Mouse (Mus musculus): Measurements from ENCODE around the gene Lamb1. TPM values are rescaled to one million over a fixed set of nuclear protein-coding genes. Genes with fewer than 3 reads are reported as not detected.
A peak's percentile ranks its signal among the peaks of the same experiment; 100 is the strongest.

Lamb1 gene
- polyA plus RNA-seq, 1 experiment from 2014 or later = 118 TPM

DNA sequence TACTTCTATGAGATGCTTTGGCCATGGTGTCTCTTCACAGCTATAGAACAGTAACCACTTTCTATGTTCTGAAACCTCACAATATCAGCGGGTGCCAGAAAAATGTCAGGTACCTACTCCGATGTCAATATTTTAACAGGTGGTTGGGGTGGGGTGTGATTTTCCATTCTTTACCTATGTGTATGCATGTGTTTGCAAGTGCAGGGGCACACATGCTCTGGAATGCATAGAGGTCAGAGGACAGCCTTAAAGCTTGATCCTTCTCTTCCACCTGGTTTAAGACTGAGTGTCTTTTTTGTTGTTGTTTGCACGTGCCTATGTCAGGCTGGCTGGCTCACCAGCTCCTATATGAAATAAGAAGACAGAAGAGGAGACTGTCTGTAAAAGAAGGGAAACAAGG lies 37.9 kb upstream of the Lamb1 start:
- ATAC-seq (ENCODE audit: insufficient read depth) (peak; percentile 60; the same call in 1 of the 2 replicates), DNase-seq (no peak)
- no peaks in the 10 kb centered on the region for H3K9me3 ChIP-seq (ENCODE audit: low read depth, low read length)
- H3K9ac ChIP-seq = no peak overlapping the region
- H3K27ac ChIP-seq (ENCODE audit: low read depth) = no peak overlapping the region
- no peaks in the 10 kb centered on the region for H3K36me3 ChIP-seq (ENCODE audit: insufficient read depth)
- no peak overlapping the region for H3K4me2 ChIP-seq
- H3K27me3 ChIP-seq (ENCODE audit: insufficient read depth, low read length) = no peaks in the 10 kb centered on the region
- no peak overlapping the region for H3K4me3 ChIP-seq (ENCODE audit: low read depth, low read length)
- no peak for TF ChIP-seq CTCF (IDR thresholded peaks at IDR 0.05; ENCODE audit: low read depth)
- peaks cover 3% of the 10 kb centered on the region; the same call in 1 of the 2 replicates for H3K4me1 ChIP-seq (ENCODE audit: insufficient read depth)
- WGBS = 51% methylated on average over 3 of the region's 3 CpGs

DNA sequence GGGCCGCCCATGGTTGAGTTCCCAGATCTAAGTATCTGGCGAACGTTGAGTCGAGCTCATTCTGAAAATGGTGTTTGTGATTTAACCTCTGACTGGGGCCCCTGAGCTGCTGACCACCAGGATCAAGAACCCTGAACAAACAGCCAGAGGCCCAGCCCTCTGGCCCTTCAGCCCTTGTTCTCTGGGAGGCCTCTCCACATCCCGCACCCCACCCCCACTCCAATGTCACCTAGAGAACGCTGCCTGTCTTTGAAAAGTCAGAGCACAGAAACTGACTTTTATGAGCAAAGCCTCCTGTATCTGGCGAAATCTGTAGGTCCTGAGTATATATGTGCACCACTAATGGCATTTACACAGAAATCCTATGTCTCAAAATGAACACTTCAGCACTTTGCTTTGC lies 36.2 kb upstream of the Lamb1 start:
- 32% methylated on average over 7 of the region's 7 CpGs for WGBS
- no peaks in the 10 kb centered on the region for H3K27me3 ChIP-seq (ENCODE audit: insufficient read depth, low read length)
- H3K27ac ChIP-seq (ENCODE audit: low read depth) = 0 out of 2 replicates have a peak overlapping the region, but pooled peaks have one; percentile 13
- H3K4me2 ChIP-seq = no peak overlapping the region
- H3K4me3 ChIP-seq (ENCODE audit: low read depth, low read length) = no peak overlapping the region
- H3K36me3 ChIP-seq (ENCODE audit: insufficient read depth) = no peaks in the 10 kb centered on the region
- no peak overlapping the region for H3K9ac ChIP-seq
- TF ChIP-seq CTCF (IDR thresholded peaks at IDR 0.05; ENCODE audit: low read depth) = no peak
- no peaks in the 10 kb centered on the region for H3K9me3 ChIP-seq (ENCODE audit: low read depth, low read length)
- no peak for ATAC-seq (ENCODE audit: insufficient read depth)
- H3K4me1 ChIP-seq (ENCODE audit: insufficient read depth) = peaks cover 3% of the 10 kb centered on the region; the same call in 1 of the 2 replicates
- DNase-seq = no peak

DNA sequence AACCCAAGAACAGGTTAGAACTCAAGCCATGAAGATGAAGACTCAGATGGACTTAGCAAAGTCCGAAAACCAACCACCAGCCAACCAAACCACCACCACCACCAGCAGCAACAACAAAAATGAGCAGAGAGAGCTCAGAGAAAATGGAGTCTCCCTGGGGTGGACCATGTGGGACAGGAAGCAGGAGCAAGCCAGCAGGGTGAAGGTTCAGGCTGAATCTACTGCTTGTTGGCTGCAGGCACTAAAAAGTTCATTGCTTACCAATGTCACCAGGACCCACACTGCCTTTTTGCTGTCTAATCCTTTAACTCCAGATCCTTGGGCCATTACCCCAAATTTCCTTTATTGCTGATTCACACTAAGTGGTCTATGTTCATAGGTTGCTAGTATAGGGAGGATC lies 32.4 kb upstream of the Lamb1 start:
- ATAC-seq (ENCODE audit: insufficient read depth) = no peak
- 97% methylated on average over 1 of the region's 1 CpGs for WGBS
- no peaks in the 10 kb centered on the region for H3K9me3 ChIP-seq (ENCODE audit: low read depth, low read length)
- H3K27me3 ChIP-seq (ENCODE audit: insufficient read depth, low read length) = no peaks in the 10 kb centered on the region
- no peak overlapping the region for H3K9ac ChIP-seq
- H3K27ac ChIP-seq (ENCODE audit: low read depth) = no peak overlapping the region
- no peak overlapping the region for H3K4me3 ChIP-seq (ENCODE audit: low read depth, low read length)
- H3K4me1 ChIP-seq (ENCODE audit: insufficient read depth) = peaks cover 3% of the 10 kb centered on the region; the same call in 1 of the 2 replicates
- no peak overlapping the region for H3K4me2 ChIP-seq
- no peak for DNase-seq
- no peak for TF ChIP-seq CTCF (IDR thresholded peaks at IDR 0.05; ENCODE audit: low read depth)
- H3K36me3 ChIP-seq (ENCODE audit: insufficient read depth) = no peaks in the 10 kb centered on the region

DNA sequence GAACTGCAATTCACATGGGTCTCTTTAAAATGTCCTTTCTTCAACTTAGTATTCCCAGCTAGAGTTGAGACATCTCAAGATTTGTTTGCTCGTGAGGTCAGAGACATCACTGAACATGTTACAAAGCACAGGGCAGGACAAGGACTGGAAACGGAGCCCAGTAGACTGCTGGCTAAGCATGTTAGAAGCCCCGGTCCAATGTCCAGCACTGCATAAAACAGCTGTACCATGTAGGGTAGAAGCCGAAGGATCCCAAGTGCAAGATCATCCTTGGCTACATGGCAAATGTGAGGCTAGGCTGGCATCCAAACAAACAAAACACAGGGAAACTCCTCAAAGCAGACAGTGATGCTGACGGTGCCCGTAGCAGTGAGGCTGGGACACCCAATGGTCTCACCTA lies 30.0 kb upstream of the Lamb1 start:
- no peaks in the 10 kb centered on the region for H3K4me1 ChIP-seq (ENCODE audit: insufficient read depth)

DNA sequence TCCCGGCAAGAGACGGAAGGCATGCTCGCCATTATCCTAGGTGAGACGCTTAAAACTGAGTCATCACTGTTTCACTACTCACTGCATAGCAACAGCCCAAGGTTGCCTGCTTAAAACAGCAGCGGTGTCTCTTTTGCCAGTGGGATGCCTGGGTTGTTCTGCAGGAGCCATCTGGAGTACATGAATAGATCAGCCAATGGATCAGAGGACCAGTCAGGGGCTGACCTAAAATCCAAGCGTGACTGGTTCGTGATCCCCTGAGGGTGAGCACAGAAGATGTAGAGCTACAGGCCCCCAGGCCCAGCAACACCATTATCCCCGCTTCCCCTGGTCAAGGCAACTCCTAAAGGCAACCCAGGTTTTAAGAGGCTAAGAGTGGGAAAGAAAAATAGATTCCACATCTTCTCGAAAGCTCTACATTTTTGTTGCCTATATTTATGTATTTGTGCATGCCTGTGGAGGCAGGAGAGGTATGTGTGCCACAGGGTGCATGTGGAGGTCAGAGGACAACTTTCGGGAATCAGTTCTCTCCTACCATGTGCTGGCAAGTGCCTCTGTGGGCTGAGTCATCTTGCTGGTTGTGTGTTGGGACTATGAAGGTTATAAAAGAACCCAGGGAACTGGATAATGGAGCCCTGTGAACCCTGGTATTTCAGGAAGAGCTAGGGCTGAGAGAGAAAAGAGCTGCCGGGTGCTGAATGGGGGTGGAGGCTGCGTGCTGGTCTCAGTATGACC lies 28.0 kb upstream of the Lamb1 start:
- DNase-seq (no peak), ATAC-seq (ENCODE audit: insufficient read depth) (peak; percentile 7; the same call in 1 of the 2 replicates)
- no peak for TF ChIP-seq CTCF (IDR thresholded peaks at IDR 0.05; ENCODE audit: low read depth)
- Histone ChIP-seq H3K4me2 (no peak overlapping the region), H3K27ac (ENCODE audit: low read depth) (no peak overlapping the region), H3K4me3 (ENCODE audit: low read depth, low read length) (no peak overlapping the region), H3K27me3 (ENCODE audit: insufficient read depth, low read length) (no peaks in the 10 kb centered on the region), H3K4me1 (ENCODE audit: insufficient read depth) (no peaks in the 10 kb centered on the region), H3K9ac (no peak overlapping the region), H3K36me3 (ENCODE audit: insufficient read depth) (no peaks in the 10 kb centered on the region), H3K9me3 (ENCODE audit: low read depth, low read length) (no peaks in the 10 kb centered on the region)
- 70% methylated on average over 12 of the region's 12 CpGs for WGBS

More for the DNA sequence above, 30.0 kb upstream of the Lamb1 start:
- Histone ChIP-seq H3K9ac (no peak overlapping the region), H3K4me2 (no peak overlapping the region), H3K4me3 (ENCODE audit: low read depth, low read length) (no peak overlapping the region), H3K36me3 (ENCODE audit: insufficient read depth) (no peaks in the 10 kb centered on the region), H3K27me3 (ENCODE audit: insufficient read depth, low read length) (no peaks in the 10 kb centered on the region), H3K9me3 (ENCODE audit: low read depth, low read length) (no peaks in the 10 kb centered on the region), H3K27ac (ENCODE audit: low read depth) (no peak overlapping the region)
- WGBS = 83% methylated on average over 6 of the region's 6 CpGs
- no peak for TF ChIP-seq CTCF (IDR thresholded peaks at IDR 0.05; ENCODE audit: low read depth)
- no peak for DNase-seq
- ATAC-seq (ENCODE audit: insufficient read depth) = no peak

DNA sequence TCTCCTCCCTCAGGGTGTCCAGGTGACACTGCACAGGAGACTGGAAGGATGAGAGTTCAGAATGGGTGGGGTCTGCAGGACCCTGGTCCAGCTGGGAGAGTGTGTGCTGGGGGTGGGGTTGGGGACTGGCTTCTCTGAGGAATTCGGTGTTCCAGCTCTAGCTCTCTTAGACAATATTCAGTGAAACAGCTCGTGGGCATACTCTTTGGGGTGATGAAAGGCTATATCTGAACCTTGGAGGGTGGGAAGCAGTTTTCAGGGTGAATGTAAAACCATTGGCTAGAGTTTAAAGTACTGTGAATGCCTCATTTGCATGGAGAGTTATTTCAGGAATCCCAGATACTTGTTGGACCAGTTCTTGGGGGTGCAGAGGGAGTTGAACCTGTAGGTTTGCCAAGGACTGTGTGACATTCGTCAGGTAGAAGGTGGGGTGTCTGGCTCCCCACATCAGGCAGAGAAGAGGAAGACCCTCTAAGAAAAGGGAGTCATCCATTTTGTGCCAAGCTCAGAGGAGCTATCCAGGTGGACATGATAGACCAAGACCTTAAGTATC lies 25.9 kb upstream of the Lamb1 start:
- H3K4me3 ChIP-seq (ENCODE audit: low read depth, low read length) = no peak overlapping the region
- no peak overlapping the region for H3K9ac ChIP-seq
- 72% methylated on average over 3 of the region's 3 CpGs for WGBS
- no peak for TF ChIP-seq CTCF (IDR thresholded peaks at IDR 0.05; ENCODE audit: low read depth)
- DNase-seq = no peak
- no peaks in the 10 kb centered on the region for H3K9me3 ChIP-seq (ENCODE audit: low read depth, low read length)
- no peaks in the 10 kb centered on the region for H3K4me1 ChIP-seq (ENCODE audit: insufficient read depth)
- no peaks in the 10 kb centered on the region for H3K36me3 ChIP-seq (ENCODE audit: insufficient read depth)
- H3K4me2 ChIP-seq = no peak overlapping the region
- no peak overlapping the region for H3K27ac ChIP-seq (ENCODE audit: low read depth)
- H3K27me3 ChIP-seq (ENCODE audit: insufficient read depth, low read length) = no peaks in the 10 kb centered on the region
- ATAC-seq (ENCODE audit: insufficient read depth) = no peak

DNA sequence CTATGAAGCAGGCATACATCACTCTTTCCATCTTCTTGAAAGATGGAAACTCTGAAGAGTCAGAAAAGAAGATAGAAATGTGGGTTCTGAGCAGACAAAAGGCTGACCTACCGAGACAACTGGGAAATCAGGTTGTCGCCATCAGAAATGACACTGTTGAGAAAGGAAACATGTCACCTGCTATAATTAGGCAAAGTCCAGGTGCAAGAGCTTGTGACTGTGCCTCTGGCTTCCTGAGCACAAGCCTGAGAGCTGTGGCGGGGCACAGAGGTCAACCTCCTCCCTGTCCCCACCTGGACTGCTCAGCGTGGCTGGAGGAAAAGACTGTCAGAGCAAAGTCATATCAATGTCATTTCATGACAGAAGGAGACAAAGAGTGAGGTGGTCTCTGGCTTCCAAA lies 25.2 kb upstream of the Lamb1 start:
- Histone ChIP-seq H3K4me2 (no peak overlapping the region), H3K9me3 (ENCODE audit: low read depth, low read length) (no peaks in the 10 kb centered on the region), H3K4me3 (ENCODE audit: low read depth, low read length) (no peak overlapping the region), H3K27me3 (ENCODE audit: insufficient read depth, low read length) (no peaks in the 10 kb centered on the region), H3K9ac (no peak overlapping the region), H3K4me1 (ENCODE audit: insufficient read depth) (no peaks in the 10 kb centered on the region), H3K36me3 (ENCODE audit: insufficient read depth) (no peaks in the 10 kb centered on the region), H3K27ac (ENCODE audit: low read depth) (no peak overlapping the region)
- no peak for ATAC-seq (ENCODE audit: insufficient read depth)
- 53% methylated on average over 4 of the region's 4 CpGs for WGBS
- no peak for DNase-seq
- no peak for TF ChIP-seq CTCF (IDR thresholded peaks at IDR 0.05; ENCODE audit: low read depth)

Measured in lung, embryonic 14.5 days (tissue).